Mouse (Mus musculus): Measurements from ENCODE around the gene Ptprj. TPM values are rescaled to one million over a fixed set of nuclear protein-coding genes. Genes with fewer than 3 reads are reported as not detected.

The Ptprj gene
- 1 to 10 TPM; 2.7 to 3.6 TPM for total RNA-seq (2021)
- long read RNA-seq, experiment 1, partial matches to known transcripts: 0 of 3 reads
- long read RNA-seq, experiment 1, other reads (novel, unspliced or antisense): 3 of 3 reads
- long read RNA-seq, experiment 2: 0 reads

GRCm38 (mm10) chr2:90580236-90581005 lies at the start of gene Ptprj:
Gene Ptprj, minus strand, starts transcription at chr2:90580647.
- intact Hi-C loops (cut with DNase I): loop anchor here (5.0 kb wide), 1 partner anchor 108 kb away; no protein-coding TSS in a partner anchor
- DNase-seq: peak; percentile 58 to 65

- no peak for DNase-seq
- intact Hi-C loops (cut with DNase I): no loop called here
Measured at GRCm38 (mm10) chr2:90629552-90629951, 49.1 kb upstream of the Ptprj start.

- intact Hi-C loops (cut with DNase I): no loop called here
Measured at GRCm38 (mm10) chr2:90628261-90628660, 47.8 kb upstream of the Ptprj start.

GRCm38 (mm10) chr2:90624920-90625319 lies 44.5 kb upstream of the Ptprj start:
- intact Hi-C loops (cut with DNase I): loop anchor here (1.0 to 5.0 kb wide), 2 partner anchors 63 to 151 kb away; no protein-coding TSS in a partner anchor
- peak; percentile 32 to 58 for DNase-seq

More at GRCm38 (mm10) chr2:90628261-90628660, 47.8 kb upstream of the Ptprj start:
- no peak for DNase-seq

- intact Hi-C loops (cut with DNase I): loop anchor here (5.0 kb wide), 1 partner anchor 62 kb away; no protein-coding TSS in a partner anchor
- no peak for DNase-seq
Measured at GRCm38 (mm10) chr2:90624339-90624738, 43.9 kb upstream of the Ptprj start.

- intact Hi-C loops (cut with DNase I): loop anchor here (5.0 kb wide), 1 partner anchor 59 kb away; no protein-coding TSS in a partner anchor
- no peak for DNase-seq
Measured at GRCm38 (mm10) chr2:90620815-90621214, 40.4 kb upstream of the Ptprj start.

- intact Hi-C loops (cut with DNase I): loop anchor here (5.0 kb wide), 1 partner anchor 57 kb away; no protein-coding TSS in a partner anchor
- DNase-seq: no peak
Measured at GRCm38 (mm10) chr2:90619648-90620047, 39.2 kb upstream of the Ptprj start.

- DNase-seq: no peak
- intact Hi-C loops (cut with DNase I): no loop called here
Measured at GRCm38 (mm10) chr2:90614651-90615171, 34.3 kb upstream of the Ptprj start.

GRCm38 (mm10) chr2:90613591-90613990 lies 33.1 kb upstream of the Ptprj start:
- intact Hi-C loops (cut with DNase I): no loop called here
- DNase-seq: no peak

- intact Hi-C loops (cut with DNase I): no loop called here
- no peak for DNase-seq
Measured at GRCm38 (mm10) chr2:90613006-90613405, 32.6 kb upstream of the Ptprj start.

- peak; percentile 73 to 84 for DNase-seq
- intact Hi-C loops (cut with DNase I): no loop called here
Measured at GRCm38 (mm10) chr2:90611959-90612571, 31.6 kb upstream of the Ptprj start.

GRCm38 (mm10) chr2:90601056-90601455 lies 20.6 kb upstream of the Ptprj start:
- DNase-seq: no peak
- intact Hi-C loops (cut with DNase I): no loop called here

- no peak for DNase-seq
- intact Hi-C loops (cut with DNase I): no loop called here
Measured at GRCm38 (mm10) chr2:90588141-90588540, 7.7 kb upstream of the Ptprj start.

- intact Hi-C loops (cut with DNase I): loop anchor here (5.0 kb wide), 1 partner anchor 112 kb away; no protein-coding TSS in a partner anchor
- DNase-seq: no peak
Measured at GRCm38 (mm10) chr2:90584506-90584905, 4.1 kb upstream of the Ptprj start.

- no peak for DNase-seq
- intact Hi-C loops (cut with DNase I): loop anchor here (5.0 kb wide), 1 partner anchor 111 kb away; no protein-coding TSS in a partner anchor
Measured at GRCm38 (mm10) chr2:90583628-90584131, 3.2 kb upstream of the Ptprj start.

GRCm38 (mm10) chr2:90582814-90583213 lies 2.4 kb upstream of the Ptprj start:
- intact Hi-C loops (cut with DNase I): loop anchor here (5.0 kb wide), 1 partner anchor 111 kb away; no protein-coding TSS in a partner anchor
- DNase-seq: no peak

GRCm38 (mm10) chr2:90582311-90582710 lies 1.9 kb upstream of the Ptprj start:
- no peak for DNase-seq
- intact Hi-C loops (cut with DNase I): loop anchor here (5.0 kb wide), 1 partner anchor 110 kb away; no protein-coding TSS in a partner anchor

GRCm38 (mm10) chr2:90581796-90582125 lies 1.3 kb upstream of the Ptprj start:
- intact Hi-C loops (cut with DNase I): loop anchor here (5.0 kb wide), 1 partner anchor 109 kb away; no protein-coding TSS in a partner anchor
- no peak for DNase-seq

GRCm38 (mm10) chr2:90581006-90581795 lies 754 bp upstream of the Ptprj start:
- intact Hi-C loops (cut with DNase I): loop anchor here (5.0 kb wide), 1 partner anchor 109 kb away; no protein-coding TSS in a partner anchor

More at GRCm38 (mm10) chr2:90581006-90581795, 754 bp upstream of the Ptprj start:
- no peak for DNase-seq
